Mouse (Mus musculus) ovary, postnatal 36 days (tissue): ENCODE results near the gene Tll2.

Experiments
- DNase-seq: peaks from one replicate; pipeline ENCODE4 v3.0.0; 2022; ENCODE audit warnings: low spot score, mixed read lengths

Gene Tll2

GRCm38 (mm10) chr19:41087901-41088300, 118.7 kb downstream of the Tll2 start:
- DNase-seq = no peak

- peak; percentile 34 for DNase-seq
Measured at GRCm38 (mm10) chr19:41086700-41087099, 119.9 kb downstream of the Tll2 start.

- no peak for DNase-seq
Measured at GRCm38 (mm10) chr19:41086289-41086688, 120.3 kb downstream of the Tll2 start.

- DNase-seq = no peak
Measured at GRCm38 (mm10) chr19:41083646-41084045, 123.0 kb downstream of the Tll2 start.

GRCm38 (mm10) chr19:41081589-41081988, 125.0 kb downstream of the Tll2 start:
- DNase-seq = no peak

GRCm38 (mm10) chr19:41076906-41077305, 129.7 kb downstream of the Tll2 start, which contains the start of gene Opalin:
TSS of gene Opalin (minus strand) at chr19:41077113.
- DNase-seq = no peak

- DNase-seq = no peak
Measured at GRCm38 (mm10) chr19:41073746-41074455, 132.7 kb downstream of the Tll2 start.

GRCm38 (mm10) chr19:41071500-41071899, 135.1 kb downstream of the Tll2 start:
- peak; percentile 85 for DNase-seq

GRCm38 (mm10) chr19:41054702-41055101, 151.9 kb downstream of the Tll2 start:
- no peak for DNase-seq

- peak; percentile 27 for DNase-seq
Measured at GRCm38 (mm10) chr19:41053530-41053929, 153.1 kb downstream of the Tll2 start.

- DNase-seq = no peak
Measured at GRCm38 (mm10) chr19:41052247-41052646, 154.4 kb downstream of the Tll2 start.

- DNase-seq = no peak
Measured at GRCm38 (mm10) chr19:41051714-41052113, 154.9 kb downstream of the Tll2 start.

- no peak for DNase-seq
Measured at GRCm38 (mm10) chr19:41048187-41048559, 158.5 kb downstream of the Tll2 start.

- no peak for DNase-seq
Measured at GRCm38 (mm10) chr19:41047437-41048186, 159.0 kb downstream of the Tll2 start.

GRCm38 (mm10) chr19:41045091-41045770, 161.4 kb downstream of the Tll2 start:
- DNase-seq = no peak

GRCm38 (mm10) chr19:41039110-41039509, 167.5 kb downstream of the Tll2 start:
- DNase-seq = no peak

- DNase-seq = no peak
Measured at GRCm38 (mm10) chr19:41035809-41036551, 170.7 kb downstream of the Tll2 start.
